Mouse (Mus musculus): ENCODE measurements around the gene Ints11. TPM values are rescaled to one million over a fixed set of nuclear protein-coding genes. Genes with fewer than 3 reads are reported as not detected.

Gene Ints11
- total and polyA plus RNA-seq, 2 experiments from 2014 or later = 20.0 to 25.1 TPM

GRCm38 (mm10) chr4:155863001-155863400 is 6.3 kb upstream of the Ints11 start, which contains the start of gene Tas1r3:
Gene Tas1r3, minus strand, starts transcription at chr4:155863362.
- no peak within 1 kb of the TSS for H3K4me2 ChIP-seq (ENCODE audit: low read depth, low read length)
- WGBS = 80% methylated on average over 5 of the region's 5 CpGs
- ATAC-seq (ENCODE audit: insufficient read depth, low read depth) (no peak), DNase-seq (ENCODE audit: low spot score) (no peak)
- H3K4me3 ChIP-seq (ENCODE audit: low read depth, low read length) = no peak within 1 kb of the TSS
- no peak within 1 kb of the TSS for H3K27ac ChIP-seq (ENCODE audit: low read depth)
- no peaks in the 10 kb centered on the region for H3K9me3 ChIP-seq (replicated peaks; ENCODE audit: control insufficient read depth, low read length)
- peaks cover 31% of the 10 kb centered on the region for H3K36me3 ChIP-seq (replicated peaks; ENCODE audit: control insufficient read depth, insufficient read depth, low read length)
- H3K9ac ChIP-seq (replicated peaks; ENCODE audit: low read depth, low read length) = no peak within 1 kb of the TSS
- TF ChIP-seq EP300 (IDR thresholded peaks at IDR 0.05; ENCODE audit: low read depth) = no peak
- TF ChIP-seq CTCF (IDR thresholded peaks at IDR 0.05; ENCODE audit: low read depth) = no peak
- no peaks in the 10 kb centered on the region for H3K27me3 ChIP-seq (ENCODE audit: control insufficient read depth, insufficient read depth, low read length)
- H3K4me1 ChIP-seq (ENCODE audit: control insufficient read depth, insufficient read depth) = no peaks in the 10 kb centered on the region

- peak; percentile 21 for ATAC-seq (ENCODE audit: insufficient read depth, low read depth)
Measured at GRCm38 (mm10) chr4:155868614-155869298, 590 bp upstream of the Ints11 start.

GRCm38 (mm10) chr4:155871404-155871803 is 2.1 kb downstream of the Ints11 start:
- WGBS = 90% methylated on average over 7 of the region's 7 CpGs
- Histone ChIP-seq H3K27ac (ENCODE audit: low read depth) (no peak overlapping the region), H3K36me3 (replicated peaks; ENCODE audit: control insufficient read depth, insufficient read depth, low read length) (peaks cover 39% of the 10 kb centered on the region), H3K4me2 (ENCODE audit: low read depth, low read length) (no peak overlapping the region), H3K27me3 (ENCODE audit: control insufficient read depth, insufficient read depth, low read length) (no peaks in the 10 kb centered on the region), H3K9ac (replicated peaks; ENCODE audit: low read depth, low read length) (no peak overlapping the region), H3K4me3 (ENCODE audit: low read depth, low read length) (no peak overlapping the region), H3K9me3 (replicated peaks; ENCODE audit: control insufficient read depth, low read length) (no peaks in the 10 kb centered on the region), H3K4me1 (ENCODE audit: control insufficient read depth, insufficient read depth) (peaks cover 15% of the 10 kb centered on the region)
- ATAC-seq (ENCODE audit: insufficient read depth, low read depth) (no peak), DNase-seq (ENCODE audit: low spot score) (no peak)
- TF ChIP-seq EP300 (IDR thresholded peaks at IDR 0.05; ENCODE audit: low read depth) (no peak), CTCF (IDR thresholded peaks at IDR 0.05; ENCODE audit: low read depth) (no peak)

More at GRCm38 (mm10) chr4:155868614-155869298, 590 bp upstream of the Ints11 start:
- no peak overlapping the region for H3K27ac ChIP-seq (ENCODE audit: low read depth)
- H3K36me3 ChIP-seq (replicated peaks; ENCODE audit: control insufficient read depth, insufficient read depth, low read length) = peaks cover 35% of the 10 kb centered on the region
- peaks cover 15% of the 10 kb centered on the region for H3K4me1 ChIP-seq (ENCODE audit: control insufficient read depth, insufficient read depth)
- peak overlapping the region; percentile 88 for H3K4me2 ChIP-seq (ENCODE audit: low read depth, low read length)
- no peak for DNase-seq (ENCODE audit: low spot score)
- peak overlapping the region; percentile 75 for H3K4me3 ChIP-seq (ENCODE audit: low read depth, low read length)
- no peaks in the 10 kb centered on the region for H3K9me3 ChIP-seq (replicated peaks; ENCODE audit: control insufficient read depth, low read length)
- no peak for TF ChIP-seq EP300 (IDR thresholded peaks at IDR 0.05; ENCODE audit: low read depth)
- TF ChIP-seq CTCF (IDR thresholded peaks at IDR 0.05; ENCODE audit: low read depth) = no peak
- 8% methylated on average over 22 of the region's 22 CpGs for WGBS
- no peaks in the 10 kb centered on the region for H3K27me3 ChIP-seq (ENCODE audit: control insufficient read depth, insufficient read depth, low read length)
- peak overlapping the region; percentile 57 for H3K9ac ChIP-seq (replicated peaks; ENCODE audit: low read depth, low read length)

GRCm38 (mm10) chr4:155883587-155883986 is 14.2 kb downstream of the Ints11 start:
- TF ChIP-seq EP300 (IDR thresholded peaks at IDR 0.05; ENCODE audit: low read depth) (no peak), CTCF (IDR thresholded peaks at IDR 0.05; ENCODE audit: low read depth) (no peak)
- no peaks in the 10 kb centered on the region; the same call in 1 of the 2 replicates for H3K4me1 ChIP-seq (ENCODE audit: control insufficient read depth, insufficient read depth)
- DNase-seq (ENCODE audit: low spot score) = peak; percentile 57
- H3K27ac ChIP-seq (ENCODE audit: low read depth) = peak overlapping the region; percentile 78
- no peaks in the 10 kb centered on the region for H3K27me3 ChIP-seq (ENCODE audit: control insufficient read depth, insufficient read depth, low read length)
- no peak overlapping the region for H3K4me2 ChIP-seq (ENCODE audit: low read depth, low read length)
- no peak overlapping the region for H3K9ac ChIP-seq (replicated peaks; ENCODE audit: low read depth, low read length)
- WGBS = 61% methylated on average over 3 of the region's 3 CpGs
- peaks cover 46% of the 10 kb centered on the region for H3K36me3 ChIP-seq (replicated peaks; ENCODE audit: control insufficient read depth, insufficient read depth, low read length)
- peak; percentile 67 for ATAC-seq (ENCODE audit: insufficient read depth, low read depth)
- H3K9me3 ChIP-seq (replicated peaks; ENCODE audit: control insufficient read depth, low read length) = no peaks in the 10 kb centered on the region
- no peak overlapping the region for H3K4me3 ChIP-seq (ENCODE audit: low read depth, low read length)

GRCm38 (mm10) chr4:155886330-155886729 is 17.0 kb downstream of the Ints11 start:
- no peaks in the 10 kb centered on the region for H3K27me3 ChIP-seq (ENCODE audit: control insufficient read depth, insufficient read depth, low read length)
- no peak overlapping the region for H3K9ac ChIP-seq (replicated peaks; ENCODE audit: low read depth, low read length)
- H3K4me1 ChIP-seq (ENCODE audit: control insufficient read depth, insufficient read depth) = peaks cover 10% of the 10 kb centered on the region
- no peak overlapping the region for H3K4me3 ChIP-seq (ENCODE audit: low read depth, low read length)
- DNase-seq (ENCODE audit: low spot score) (no peak), ATAC-seq (ENCODE audit: insufficient read depth, low read depth) (no peak)
- no peak overlapping the region for H3K4me2 ChIP-seq (ENCODE audit: low read depth, low read length)
- no peaks in the 10 kb centered on the region for H3K9me3 ChIP-seq (replicated peaks; ENCODE audit: control insufficient read depth, low read length)
- peaks cover 45% of the 10 kb centered on the region for H3K36me3 ChIP-seq (replicated peaks; ENCODE audit: control insufficient read depth, insufficient read depth, low read length)
- no peak overlapping the region for H3K27ac ChIP-seq (ENCODE audit: low read depth)
- WGBS = 86% methylated on average over 5 of the region's 5 CpGs
- no peak for TF ChIP-seq CTCF (IDR thresholded peaks at IDR 0.05; ENCODE audit: low read depth)
- no peak for TF ChIP-seq EP300 (IDR thresholded peaks at IDR 0.05; ENCODE audit: low read depth)

Data from heart, postnatal 0 days (tissue).